Mouse (Mus musculus): Measurements from ENCODE around the gene Grpr. TPM values are rescaled to one million over a fixed set of nuclear protein-coding genes. Genes with fewer than 3 reads are reported as not detected.

Grpr gene
- polyA plus RNA-seq (2017; shearing (Covaris generic)): not detected

DNA sequence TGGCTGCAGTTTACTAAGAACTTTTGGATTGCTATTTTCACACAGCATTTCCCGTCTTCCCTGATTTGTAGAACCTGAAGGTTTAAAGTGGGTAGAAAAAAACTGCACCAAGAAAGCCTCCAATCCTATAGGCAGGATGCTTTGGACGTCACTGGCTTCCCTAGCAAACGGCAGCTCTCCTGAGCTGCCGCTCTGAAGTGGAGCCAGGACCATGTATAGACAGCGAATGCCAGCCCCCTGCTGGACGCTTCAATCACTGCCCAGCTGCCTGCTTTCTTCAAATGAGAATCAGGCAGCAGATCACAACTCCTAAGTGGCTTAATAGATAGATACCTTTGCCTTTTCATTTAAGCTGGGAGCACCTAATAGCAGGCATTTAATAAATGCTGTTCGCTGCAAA lies at the start of gene Grpr:
Gene Grpr (minus strand): TSS at position 12 of the 400 bp plus-strand sequence.
- peak; percentile 68 for ATAC-seq

DNA sequence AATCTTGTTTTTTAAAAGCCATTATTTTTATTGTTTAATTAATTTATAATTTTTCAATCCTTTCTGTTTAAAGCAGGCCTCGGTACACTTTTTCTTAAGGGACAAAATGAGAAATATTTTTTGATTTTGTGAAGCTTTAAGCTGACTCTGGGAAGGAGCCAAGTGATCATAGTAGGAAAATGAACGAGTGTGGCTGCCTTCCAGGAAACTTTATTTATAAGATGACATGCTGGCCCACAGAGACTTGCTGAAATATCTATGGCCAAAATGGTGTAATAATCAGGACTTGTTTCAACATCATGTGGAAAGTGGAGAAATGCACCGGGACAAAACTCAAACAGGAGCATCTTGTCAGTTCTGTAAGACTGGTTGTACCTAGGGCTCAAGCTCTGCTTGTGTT lies 11.0 kb upstream of the Grpr start:
- ATAC-seq: no peak

DNA sequence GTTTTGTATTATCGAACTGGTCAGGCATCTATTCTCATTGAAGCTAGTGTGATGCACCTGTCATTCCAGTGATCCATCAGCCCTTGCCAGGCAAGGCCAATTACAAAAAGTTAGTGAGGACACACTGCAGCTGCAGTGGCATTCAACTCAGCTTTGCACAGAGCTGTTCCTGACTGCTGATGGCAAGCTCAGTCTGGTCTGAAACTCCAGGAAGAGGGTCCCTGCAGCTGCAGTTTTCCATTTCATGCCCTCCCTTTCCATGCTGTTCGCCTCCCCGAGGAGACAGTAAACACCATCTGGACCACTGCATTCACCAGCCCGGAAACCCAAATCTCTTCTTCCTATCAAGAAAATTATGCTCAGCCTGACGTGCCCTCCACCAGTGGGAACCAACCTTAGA lies 2.4 kb downstream of the Grpr start:
- ATAC-seq: no peak

DNA sequence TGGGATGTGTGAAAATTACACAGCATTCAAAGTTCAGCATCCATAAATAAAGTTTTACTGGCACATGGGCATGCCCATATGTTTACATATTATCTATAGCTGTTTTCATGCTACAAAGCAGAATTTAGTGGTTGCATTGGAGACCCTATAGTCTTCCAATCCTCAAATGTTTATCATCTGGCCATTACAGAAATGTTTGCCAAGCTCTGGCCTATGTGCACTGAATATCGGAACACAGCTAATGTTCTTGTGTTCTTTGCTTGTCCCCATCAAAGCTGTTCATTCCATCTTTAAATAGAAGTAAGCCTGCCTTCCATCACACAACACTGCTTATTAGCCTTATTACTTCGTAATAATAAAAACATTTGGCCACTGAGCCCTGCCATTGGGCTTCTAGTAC lies 16.6 kb downstream of the Grpr start:
- no peak for ATAC-seq

DNA sequence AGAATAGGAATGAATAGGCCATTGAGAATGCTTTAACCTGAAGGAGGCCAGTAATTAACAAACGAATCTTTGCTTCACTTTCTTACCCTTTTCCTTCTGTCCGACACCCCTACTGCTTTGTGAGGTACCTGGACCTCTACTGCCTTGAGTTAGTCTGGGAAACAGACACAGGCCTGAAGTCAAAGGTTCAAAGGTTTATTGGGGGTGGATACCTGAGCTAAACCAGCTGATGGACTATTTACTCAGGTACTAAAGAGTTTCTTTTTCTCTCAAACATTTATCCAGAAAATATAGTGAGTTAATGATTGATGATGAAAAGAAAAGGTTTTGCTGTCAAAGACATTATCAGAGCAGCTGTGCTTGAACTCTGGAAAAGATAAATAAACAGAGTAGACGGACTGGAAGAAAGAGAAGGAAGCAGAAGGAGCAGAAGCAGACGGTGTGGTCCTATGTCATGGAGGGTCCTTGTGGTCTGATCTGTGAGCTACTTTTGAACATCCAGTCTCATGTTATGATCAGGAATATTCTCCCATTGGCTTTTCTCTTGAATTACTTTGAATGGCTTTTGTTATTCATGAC lies 30.4 kb downstream of the Grpr start:
- no peak for ATAC-seq

DNA sequence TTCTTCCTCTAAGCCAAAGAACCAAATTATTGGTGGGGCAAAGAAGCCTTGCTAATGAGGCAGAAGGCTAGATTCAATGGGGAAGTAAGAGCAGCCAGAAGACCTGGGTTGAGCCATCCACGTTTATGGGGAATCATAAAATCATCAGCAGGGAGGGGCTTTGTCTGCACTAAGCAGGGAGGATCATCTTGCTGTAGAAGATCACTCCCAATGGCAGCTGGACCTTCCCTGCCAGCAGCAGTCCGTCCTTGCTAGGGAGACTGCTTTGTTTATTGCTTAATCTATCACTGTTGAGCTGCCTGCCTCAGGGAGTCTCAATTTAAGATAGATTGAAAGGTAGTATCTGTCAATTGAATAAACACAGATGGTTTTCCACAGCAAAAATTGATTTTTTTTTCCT lies 37.7 kb downstream of the Grpr start:
- ATAC-seq: no peak

DNA sequence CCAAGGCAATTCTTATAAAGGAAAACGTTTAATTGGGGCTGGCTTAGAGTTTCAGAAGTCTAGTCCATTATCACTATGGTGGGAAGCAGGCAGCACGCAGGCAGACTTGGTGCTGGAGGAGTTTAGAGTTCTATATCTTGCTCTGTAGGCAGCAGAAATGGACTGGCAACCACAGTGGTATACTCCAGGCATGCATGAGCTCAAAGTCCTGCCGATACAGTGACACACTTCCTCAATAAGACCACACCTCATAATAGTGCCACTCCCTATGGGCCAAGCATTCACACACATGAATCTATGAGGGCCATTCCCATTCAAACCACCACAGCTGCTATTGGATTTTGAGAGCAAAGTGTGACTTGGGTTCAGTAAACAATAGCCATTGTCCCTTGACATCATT lies 47.4 kb downstream of the Grpr start:
- ATAC-seq: no peak

Other genes with a start within 250 kb of the Grpr start
- gene Rnf138rt1, start 211.7 kb upstream of the Grpr start, polyA plus RNA-seq (2017; shearing (Covaris generic)): not detected